Mouse (Mus musculus) heart, embryonic 12.5 days (tissue): ENCODE measurements at regions not wholly inside any gene's neighbourhood (a gene's known extent, or its start where the extent isn't known, plus 50 kb on each side); places are given as distances from the start of the nearest gene placed in this dataset.
A peak's percentile ranks its signal among the peaks of the same experiment; 100 is the strongest.

ENCODE experiments used
- ATAC-seq: fragments of 200-750 bp; cut with Nextera tagmentation; 2 replicates; pipeline ENCODE4 v1.8.0; 2017; ENCODE audit warnings: moderate TSS enrichment, moderate library complexity; ENCODE audit not compliant: insufficient number of reproducible peaks, low FRiP score
- H3K27ac ChIP-seq: fragments of 300-500 bp; sonication (generic); 2 replicates; pipeline ENCODE4 v1.5.1; 2016; ENCODE audit warnings: mild to moderate bottlenecking, moderate library complexity; ENCODE audit not compliant: poor library complexity, severe bottlenecking
- H3K27me3 ChIP-seq: fragments of 300-500 bp; sonication (generic); replicated peaks from 2 replicates; pipeline ENCODE4 v1.6.1; 2016; ENCODE audit warnings: mild to moderate bottlenecking, moderate library complexity
- H3K36me3 ChIP-seq: fragments of 300-500 bp; sonication (generic); 2 replicates; pipeline ENCODE4 v1.6.1; 2016; ENCODE audit warnings: mild to moderate bottlenecking, moderate library complexity
- H3K4me1 ChIP-seq: fragments of 300-500 bp; sonication (generic); replicated peaks from 2 replicates; pipeline ENCODE4 v1.6.1; 2016; ENCODE audit warnings: mild to moderate bottlenecking
- H3K4me2 ChIP-seq: fragments of 300-500 bp; sonication (generic); 2 replicates; pipeline ENCODE4 v1.6.1; 2016; ENCODE audit warnings: mild to moderate bottlenecking, moderate library complexity
- H3K4me3 ChIP-seq: fragments of 300-500 bp; sonication (generic); 2 replicates; pipeline ENCODE4 v1.5.1; 2016; ENCODE audit warnings: mild to moderate bottlenecking
- H3K9ac ChIP-seq: fragments of 300-500 bp; sonication (generic); 2 replicates; pipeline ENCODE4 v1.6.1; 2016; ENCODE audit warnings: mild to moderate bottlenecking, moderate library complexity
- H3K9me3 ChIP-seq: fragments of 300-500 bp; sonication (generic); replicated peaks from 2 replicates; pipeline ENCODE4 v1.6.1; 2016; ENCODE audit warnings: mild to moderate bottlenecking, moderate library complexity
- WGBS: fragments of 180-500 bp; shearing (Covaris S2); methylation state at CpG from one replicate; pipeline ENCODE4 v1.1.7; 2016; 5-methylcytosine and 5-hydroxymethylcytosine counted together

- no peak overlapping the region for H3K9ac ChIP-seq
- H3K4me3 ChIP-seq: no peak overlapping the region
- H3K27ac ChIP-seq: peak overlapping the region; percentile 51; the same call in 1 of the 2 replicates
- 52% methylated on average over 5 of the region's 5 CpGs for WGBS
- H3K36me3 ChIP-seq: no peaks in the 10 kb centered on the region
- no peaks in the 10 kb centered on the region for H3K9me3 ChIP-seq
- no peaks in the 10 kb centered on the region for H3K27me3 ChIP-seq
- no peak overlapping the region for H3K4me2 ChIP-seq
- peaks cover 21% of the 10 kb centered on the region for H3K4me1 ChIP-seq
- no peak for ATAC-seq
These were observed 53.6 kb upstream of the Actr3 start for GRCm38 (mm10) chr1:125488915-125489730.

DNA sequence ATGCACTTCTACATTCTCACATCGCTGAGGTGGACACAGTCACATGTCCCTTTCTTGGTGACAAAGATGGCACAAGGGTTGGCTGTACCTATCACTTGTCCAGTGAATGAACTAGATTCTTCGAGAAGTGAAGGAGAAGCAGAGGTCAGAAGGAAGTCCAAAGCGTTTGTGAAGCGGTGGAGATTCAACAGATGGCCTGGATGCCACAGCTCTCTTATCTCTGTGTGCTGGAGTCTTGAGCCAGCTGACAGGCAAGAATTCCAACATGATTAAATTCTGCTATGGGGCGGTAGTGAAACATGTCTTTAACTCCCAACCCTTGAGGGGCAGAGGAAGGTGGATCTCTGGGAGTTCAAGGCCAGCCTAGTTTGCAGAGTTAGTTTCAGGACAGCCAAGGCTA, 55.5 kb upstream of the Actr3 start:
- no peaks in the 10 kb centered on the region for H3K36me3 ChIP-seq
- 15% methylated on average over 5 of the region's 5 CpGs for WGBS
- no peaks in the 10 kb centered on the region for H3K27me3 ChIP-seq
- H3K4me3 ChIP-seq: no peak overlapping the region
- H3K4me1 ChIP-seq: peaks cover 21% of the 10 kb centered on the region
- H3K4me2 ChIP-seq: no peak overlapping the region
- H3K9me3 ChIP-seq: no peaks in the 10 kb centered on the region
- peak overlapping the region; percentile 56 for H3K27ac ChIP-seq
- no peak for ATAC-seq
- no peak overlapping the region for H3K9ac ChIP-seq

GRCm38 (mm10) chr1:125494598-125494997, 59.1 kb upstream of the Actr3 start:
- ATAC-seq: no peak
- Histone ChIP-seq H3K27ac (no peak overlapping the region), H3K4me3 (no peak overlapping the region), H3K4me2 (no peak overlapping the region), H3K9ac (no peak overlapping the region), H3K36me3 (no peaks in the 10 kb centered on the region), H3K9me3 (no peaks in the 10 kb centered on the region), H3K27me3 (no peaks in the 10 kb centered on the region), H3K4me1 (peaks cover 14% of the 10 kb centered on the region)
- WGBS: 77% methylated on average over 6 of the region's 6 CpGs

DNA sequence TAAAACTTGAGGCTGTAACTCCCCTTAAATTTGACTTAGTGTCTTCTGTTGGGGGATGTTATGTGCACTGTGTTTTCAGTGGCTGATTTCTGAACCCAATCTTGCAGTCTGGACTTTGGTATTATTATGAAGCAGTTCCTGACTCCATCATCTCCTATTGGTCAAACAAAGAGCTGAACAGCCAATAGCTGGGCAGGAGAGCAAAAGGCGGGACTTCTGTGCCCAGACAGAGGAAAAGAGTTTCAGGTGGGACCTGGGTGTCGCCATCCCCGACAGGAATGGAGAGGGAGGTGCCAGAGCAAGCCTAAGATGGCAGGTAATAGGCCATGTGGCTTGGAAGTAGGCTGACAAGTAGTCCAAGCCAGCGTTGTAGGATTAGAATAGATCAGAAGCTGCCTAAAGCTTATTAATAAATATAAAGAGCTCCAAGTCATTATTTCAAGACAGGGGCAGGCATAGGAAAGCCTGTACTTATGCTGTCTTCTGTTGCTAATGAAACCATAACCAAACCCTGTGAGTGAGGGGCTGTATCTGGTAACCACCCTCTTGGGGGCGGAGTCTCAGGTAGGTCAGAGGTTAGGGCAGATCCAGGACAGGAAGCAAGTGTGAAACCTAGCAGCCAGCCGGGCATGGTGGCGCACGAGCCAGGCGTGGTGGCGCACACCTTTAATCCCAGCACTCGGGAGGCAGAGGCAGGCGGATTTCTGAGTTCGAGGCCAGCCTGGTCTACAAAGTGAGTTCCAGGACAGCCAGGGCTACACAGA, 60.0 kb upstream of the Actr3 start:
- WGBS: 87% methylated on average over 13 of the region's 13 CpGs
- Histone ChIP-seq H3K36me3 (no peaks in the 10 kb centered on the region), H3K4me2 (no peak overlapping the region)

GRCm38 (mm10) chr1:125497006-125497405, 61.5 kb upstream of the Actr3 start:
- H3K4me1 ChIP-seq: no peaks in the 10 kb centered on the region
- no peak overlapping the region for H3K27ac ChIP-seq
- H3K9me3 ChIP-seq: no peaks in the 10 kb centered on the region
- H3K27me3 ChIP-seq: no peaks in the 10 kb centered on the region
- H3K36me3 ChIP-seq: no peaks in the 10 kb centered on the region
- H3K4me3 ChIP-seq: no peak overlapping the region
- no peak for ATAC-seq
- 84% methylated on average over 9 of the region's 9 CpGs for WGBS
- no peak overlapping the region for H3K9ac ChIP-seq
- H3K4me2 ChIP-seq: no peak overlapping the region

More for the DNA sequence above, 60.0 kb upstream of the Actr3 start:
- H3K27me3 ChIP-seq: no peaks in the 10 kb centered on the region
- H3K4me1 ChIP-seq: peaks cover 9% of the 10 kb centered on the region
- no peaks in the 10 kb centered on the region for H3K9me3 ChIP-seq
- H3K9ac ChIP-seq: no peak overlapping the region
- H3K4me3 ChIP-seq: no peak overlapping the region
- ATAC-seq: no peak
- H3K27ac ChIP-seq: no peak overlapping the region

DNA sequence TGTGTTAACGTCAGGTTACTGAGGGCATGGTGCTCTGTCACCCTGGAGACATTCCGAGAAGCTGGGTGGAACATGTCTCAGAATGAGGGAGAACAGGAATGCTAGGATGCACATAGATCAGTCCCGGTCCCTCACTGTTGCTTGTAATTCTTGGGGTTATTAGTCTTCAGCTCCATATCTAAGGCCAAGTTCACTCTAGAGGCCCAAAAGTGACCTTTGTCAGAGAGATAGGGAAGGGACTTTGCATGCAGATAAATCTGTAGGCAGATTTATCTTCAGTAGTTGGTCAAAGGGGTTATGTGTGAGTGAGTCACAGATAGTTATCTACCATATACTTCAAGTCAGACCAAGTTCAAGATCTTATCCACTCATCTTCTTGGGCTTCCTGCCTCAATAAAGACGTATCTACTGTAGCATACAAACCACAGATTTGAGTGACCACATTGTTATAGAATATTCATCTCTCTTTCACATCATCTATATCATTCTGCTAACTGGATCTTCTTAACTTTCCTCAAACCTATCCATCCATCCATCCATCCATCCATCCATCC, 58.4 kb upstream of the Slc35f5 start:
- 82% methylated on average over 4 of the region's 4 CpGs for WGBS
- no peak overlapping the region for H3K4me2 ChIP-seq

DNA sequence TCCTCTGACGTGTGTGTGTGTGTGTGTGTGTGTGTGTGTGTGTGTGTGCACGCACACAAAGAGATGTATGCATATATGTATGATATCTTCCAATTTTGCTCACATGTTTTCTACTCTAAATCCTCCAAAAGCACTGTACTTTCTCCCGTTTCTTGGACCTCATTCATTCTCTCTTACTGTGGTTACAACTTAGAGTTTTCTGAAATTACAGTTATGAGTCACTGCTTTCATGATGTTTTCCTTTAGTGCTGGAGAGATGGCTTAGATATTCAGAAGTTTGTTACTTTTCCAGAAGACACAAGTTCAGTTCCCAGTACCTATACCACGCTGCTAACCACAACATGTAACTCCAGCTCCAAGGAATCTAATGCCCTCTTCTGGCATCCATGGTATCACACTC, 56.5 kb upstream of the Slc35f5 start:
- no peaks in the 10 kb centered on the region for H3K27me3 ChIP-seq
- 72% methylated on average over 4 of the region's 4 CpGs for WGBS
- H3K4me3 ChIP-seq: no peak overlapping the region
- H3K9ac ChIP-seq: no peak overlapping the region
- H3K4me2 ChIP-seq: no peak overlapping the region
- H3K4me1 ChIP-seq: peaks cover 3% of the 10 kb centered on the region; the same call in 1 of the 2 replicates
- no peaks in the 10 kb centered on the region for H3K9me3 ChIP-seq
- no peak overlapping the region for H3K27ac ChIP-seq
- H3K36me3 ChIP-seq: no peaks in the 10 kb centered on the region
- no peak for ATAC-seq

More for the DNA sequence above, 58.4 kb upstream of the Slc35f5 start:
- Histone ChIP-seq H3K36me3 (no peaks in the 10 kb centered on the region), H3K9ac (no peak overlapping the region), H3K4me3 (no peak overlapping the region), H3K27ac (no peak overlapping the region), H3K4me1 (no peaks in the 10 kb centered on the region), H3K27me3 (no peaks in the 10 kb centered on the region), H3K9me3 (no peaks in the 10 kb centered on the region)
- ATAC-seq: no peak

DNA sequence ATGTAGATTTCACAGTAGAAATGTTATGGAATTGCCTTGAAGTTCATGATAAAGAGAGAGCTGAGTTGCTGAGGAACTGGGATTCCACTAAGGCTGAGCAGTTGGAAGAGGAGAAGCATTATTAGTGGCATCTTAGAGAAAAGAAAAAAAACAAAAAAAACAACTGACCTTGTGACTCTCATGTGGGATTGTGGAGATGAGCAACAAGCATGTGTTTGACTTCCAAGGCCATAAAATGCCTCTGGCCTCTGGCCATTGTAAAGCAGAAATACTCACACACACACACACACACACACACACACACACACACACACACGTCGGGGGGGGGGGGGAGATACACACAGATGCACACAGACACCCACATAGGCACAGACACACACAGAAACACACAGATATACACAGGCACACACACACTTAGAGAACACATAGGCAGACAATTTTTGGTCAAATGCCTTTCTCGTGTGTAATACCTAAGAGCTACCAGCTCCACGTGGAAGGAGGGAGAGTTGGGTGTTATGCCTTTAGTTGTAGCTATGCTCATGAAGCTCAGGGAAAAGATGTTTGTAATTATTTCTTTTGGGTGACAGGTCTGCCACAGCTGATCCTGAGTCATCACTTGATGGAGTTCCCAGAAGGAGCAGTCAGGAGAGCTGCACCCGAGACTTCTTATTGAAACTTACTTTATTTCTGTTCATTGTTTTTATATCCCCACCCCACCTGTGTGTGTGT, 52.4 kb upstream of the Slc35f5 start:
- Histone ChIP-seq H3K9ac (no peak overlapping the region), H3K4me3 (no peak overlapping the region), H3K4me1 (peaks cover 3% of the 10 kb centered on the region; the same call in 1 of the 2 replicates), H3K36me3 (no peaks in the 10 kb centered on the region), H3K4me2 (no peak overlapping the region), H3K9me3 (no peaks in the 10 kb centered on the region), H3K27me3 (no peaks in the 10 kb centered on the region), H3K27ac (no peak overlapping the region)
- ATAC-seq: no peak
- WGBS: 78% methylated on average over 5 of the region's 5 CpGs

DNA sequence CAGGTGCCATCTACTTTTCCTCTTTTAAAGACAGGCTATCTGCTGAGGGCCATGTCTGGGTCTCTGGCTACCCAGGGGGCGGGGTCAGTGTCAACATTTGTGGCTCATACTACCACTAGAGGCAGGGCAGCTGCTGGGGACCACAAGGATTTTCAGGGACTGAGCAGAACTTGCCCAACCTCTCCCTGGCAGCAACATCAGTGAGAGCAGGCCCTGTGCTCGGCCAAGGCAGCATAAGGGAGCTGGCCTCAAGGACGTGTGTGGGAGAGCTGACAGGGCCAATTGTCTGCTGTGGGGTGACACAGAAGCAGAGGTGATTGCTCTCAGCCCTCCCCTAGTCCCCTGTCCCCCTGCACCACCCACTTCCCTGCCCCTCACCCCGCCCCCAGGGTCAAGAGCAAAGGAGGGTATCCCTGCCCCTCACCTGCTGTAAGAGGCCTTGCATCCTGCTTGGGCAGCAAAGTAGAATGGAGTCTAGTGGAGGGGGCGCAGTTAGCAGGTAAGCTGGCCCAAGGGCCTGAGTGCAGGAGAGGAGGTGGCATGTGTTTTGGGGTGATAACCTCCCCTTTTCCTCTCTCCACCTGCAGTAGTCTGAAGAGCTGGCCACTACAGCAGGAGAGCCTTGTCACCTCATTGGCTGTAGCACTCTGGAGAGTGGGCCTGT, 51.7 kb upstream of the Slc35f5 start:
- Histone ChIP-seq H3K4me3 (no peak overlapping the region), H3K9ac (no peak overlapping the region), H3K4me2 (no peak overlapping the region), H3K36me3 (no peaks in the 10 kb centered on the region), H3K27me3 (no peaks in the 10 kb centered on the region), H3K4me1 (peaks cover 3% of the 10 kb centered on the region; the same call in 1 of the 2 replicates), H3K9me3 (no peaks in the 10 kb centered on the region), H3K27ac (no peak overlapping the region)
- ATAC-seq: 0 out of 2 replicates have a peak, but pooled peaks have one; percentile 29
- 56% methylated on average over 5 of the region's 5 CpGs for WGBS
